Mouse (Mus musculus) liver, embryonic 12.5 days (tissue): ENCODE data around the gene Tmem132a. TPM values are rescaled to one million over a fixed set of nuclear protein-coding genes. Genes with fewer than 3 reads are reported as not detected.

Experiments
- ATAC-seq: fragments of 200-750 bp; cut with Nextera tagmentation; 2 replicates; pipeline ENCODE4 v1.8.0; 2017; ENCODE audit warnings: moderate number of reproducible peaks, mild to moderate bottlenecking, moderate library complexity
- H3K27ac ChIP-seq: fragments of 300-500 bp; sonication (generic); 2 replicates; pipeline ENCODE4 v1.5.1; 2016; ENCODE audit warnings: mild to moderate bottlenecking
- H3K27me3 ChIP-seq: fragments of 300-500 bp; sonication (generic); replicated peaks from 2 replicates; pipeline ENCODE4 v1.6.1; 2016; ENCODE audit warnings: mild to moderate bottlenecking, moderate library complexity
- H3K36me3 ChIP-seq: fragments of 300-500 bp; sonication (generic); 2 replicates; pipeline ENCODE4 v1.6.1; 2016; ENCODE audit warnings: mild to moderate bottlenecking, moderate library complexity
- H3K4me1 ChIP-seq: fragments of 300-500 bp; sonication (generic); 2 replicates; pipeline ENCODE4 v1.6.1; 2016
- H3K4me2 ChIP-seq: fragments of 300-500 bp; sonication (generic); 2 replicates; pipeline ENCODE4 v1.6.1; 2016; ENCODE audit warnings: mild to moderate bottlenecking, moderate library complexity
- H3K4me3 ChIP-seq: fragments of 300-500 bp; sonication (generic); 2 replicates; pipeline ENCODE4 v1.5.1; 2016; ENCODE audit warnings: mild to moderate bottlenecking, moderate library complexity
- H3K9ac ChIP-seq: fragments of 300-500 bp; sonication (generic); 2 replicates; pipeline ENCODE4 v1.6.1; 2016; ENCODE audit warnings: mild to moderate bottlenecking, moderate library complexity
- H3K9me3 ChIP-seq: fragments of 300-500 bp; sonication (generic); replicated peaks from 2 replicates; pipeline ENCODE4 v1.6.1; 2016; ENCODE audit warnings: mild to moderate bottlenecking, moderate library complexity
- WGBS: fragments of 180-500 bp; shearing (Covaris S2); methylation state at CpG from one replicate; pipeline ENCODE4 v1.1.7; 2016; ENCODE audit not compliant: insufficient replicate concordance; 5-methylcytosine and 5-hydroxymethylcytosine counted together
- polyA plus RNA-seq: library from polyadenylated mRNA; unstranded; fragments of >200 nt; fragmentation: Nextera tagmentation; extraction: Ambion mirVana; gene quantifications from 2 replicates; pipeline ENCODE4 v1.2.1, GENCODE M21; 2016

The Tmem132a gene
- polyA plus RNA-seq, 1 experiment from 2014 or later: 10.6 TPM

DNA sequence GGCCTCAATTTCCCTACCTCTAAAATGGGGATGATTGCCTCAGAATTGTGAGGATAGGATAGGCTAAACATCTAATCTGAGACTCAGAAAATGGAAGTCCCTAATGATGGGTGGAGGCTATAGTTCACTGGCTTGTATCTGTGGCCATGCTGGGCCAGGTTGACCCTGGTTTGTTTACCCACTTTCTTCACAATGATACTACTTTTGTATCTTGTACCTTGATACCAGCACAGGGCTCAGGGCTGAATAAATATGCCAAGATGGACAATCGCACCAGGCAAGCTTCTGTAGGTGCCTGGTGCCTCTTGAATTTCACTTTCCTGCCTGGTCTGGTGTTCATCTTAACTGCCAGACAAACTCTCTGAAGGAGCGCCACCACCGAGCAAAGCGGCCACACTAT lies 47.2 kb downstream of the Tmem132a start:
- ATAC-seq: no peak
- H3K27ac ChIP-seq: no peak overlapping the region
- H3K4me2 ChIP-seq: no peak overlapping the region
- H3K36me3 ChIP-seq: no peaks in the 10 kb centered on the region
- peaks cover 7% of the 10 kb centered on the region; the same call in 1 of the 2 replicates for H3K4me1 ChIP-seq
- no peak overlapping the region for H3K4me3 ChIP-seq
- 73% methylated on average over 4 of the region's 4 CpGs for WGBS
- no peaks in the 10 kb centered on the region for H3K27me3 ChIP-seq
- H3K9ac ChIP-seq: no peak overlapping the region
- H3K9me3 ChIP-seq: no peaks in the 10 kb centered on the region

DNA sequence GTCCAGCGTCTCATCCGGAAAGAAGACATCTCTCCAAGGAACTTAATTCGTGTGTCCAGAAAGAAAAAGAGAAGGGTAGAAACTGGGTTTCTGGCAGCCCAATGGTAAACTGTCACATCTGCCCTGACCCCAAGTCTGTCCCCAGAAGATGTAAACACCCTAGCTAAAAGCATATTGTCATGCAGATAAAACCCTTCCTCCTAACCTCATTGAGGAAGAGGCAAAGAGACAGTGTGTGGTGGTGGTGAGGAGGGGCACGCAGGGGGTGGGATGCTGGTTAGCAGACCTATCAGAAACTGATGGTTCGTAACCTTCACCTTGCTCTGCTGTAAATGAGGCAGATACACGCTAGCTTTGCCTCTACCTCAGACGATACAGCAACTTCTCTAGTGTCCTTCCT lies 48.4 kb downstream of the Tmem132a start:
- ATAC-seq: no peak
- H3K4me3 ChIP-seq: no peak overlapping the region
- no peaks in the 10 kb centered on the region for H3K9me3 ChIP-seq
- H3K27ac ChIP-seq: no peak overlapping the region
- no peak overlapping the region for H3K9ac ChIP-seq
- no peak overlapping the region for H3K4me2 ChIP-seq
- H3K36me3 ChIP-seq: no peaks in the 10 kb centered on the region
- no peaks in the 10 kb centered on the region for H3K27me3 ChIP-seq
- 58% methylated on average over 7 of the region's 7 CpGs for WGBS
- peaks cover 7% of the 10 kb centered on the region; the same call in 1 of the 2 replicates for H3K4me1 ChIP-seq

DNA sequence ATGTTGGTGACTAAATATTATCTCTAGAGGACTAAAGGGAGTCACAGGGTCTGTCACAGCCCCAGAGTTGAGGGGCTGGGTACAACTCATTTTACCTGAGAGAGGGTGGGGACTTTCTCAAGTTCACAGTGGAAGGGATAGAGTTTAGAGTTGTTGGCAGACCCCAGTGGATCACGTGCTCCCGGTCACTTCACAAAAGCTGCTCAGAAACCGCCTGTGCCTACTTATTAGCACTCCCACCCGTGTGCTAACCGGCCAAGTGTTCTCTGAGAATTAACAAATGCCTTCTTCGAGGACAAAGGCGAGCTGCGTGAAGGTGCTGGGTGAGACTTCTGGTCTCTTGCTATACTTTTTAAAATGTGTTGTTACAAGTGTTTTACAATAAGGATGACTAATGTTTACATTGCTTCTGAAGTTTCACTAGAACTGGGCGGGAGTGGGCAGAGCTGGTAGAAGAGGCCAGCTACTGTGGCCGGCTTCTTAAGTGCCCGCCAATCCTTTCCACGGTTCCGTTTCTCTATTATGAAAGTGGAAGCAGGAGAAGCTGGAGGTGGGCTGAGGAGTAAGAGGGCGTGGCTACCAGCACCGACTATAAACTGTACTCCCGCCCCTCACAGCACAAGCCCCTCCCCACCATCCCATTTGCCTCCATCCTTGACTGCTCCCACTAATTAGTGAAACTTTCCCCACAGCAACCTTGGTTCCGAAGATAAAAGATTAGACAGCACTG lies 51.4 kb downstream of the Tmem132a start:
- Histone ChIP-seq H3K4me1 (peaks cover 7% of the 10 kb centered on the region; the same call in 1 of the 2 replicates), H3K9me3 (no peaks in the 10 kb centered on the region), H3K4me3 (no peak overlapping the region), H3K27me3 (no peaks in the 10 kb centered on the region), H3K27ac (no peak overlapping the region), H3K36me3 (no peaks in the 10 kb centered on the region), H3K9ac (no peak overlapping the region), H3K4me2 (peak overlapping the region; percentile 38)
- WGBS: 35% methylated on average over 17 of the region's 17 CpGs
- no peak for ATAC-seq

DNA sequence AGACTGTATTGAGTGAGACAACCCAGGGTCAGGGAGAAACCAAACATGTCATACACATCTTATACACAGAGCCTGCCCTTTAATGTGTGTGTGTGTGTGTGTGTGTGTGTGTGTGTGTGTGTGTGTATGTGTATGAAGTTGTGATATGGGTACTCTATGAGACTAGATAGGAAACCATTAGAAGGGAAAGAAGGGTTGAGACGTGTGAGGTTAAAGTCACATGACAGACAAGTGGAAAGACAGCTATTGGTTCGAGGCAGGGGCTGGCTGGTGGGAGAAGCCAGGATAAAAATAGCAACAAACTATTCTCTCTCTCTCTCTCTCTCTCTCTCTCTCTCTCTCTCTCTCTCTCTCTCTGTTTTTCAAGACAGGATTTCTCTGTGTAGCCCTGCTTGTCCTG lies 53.3 kb downstream of the Tmem132a start:
- Histone ChIP-seq H3K9ac (no peak overlapping the region), H3K27me3 (no peaks in the 10 kb centered on the region), H3K4me3 (no peak overlapping the region), H3K36me3 (no peaks in the 10 kb centered on the region), H3K4me1 (peaks cover 7% of the 10 kb centered on the region; the same call in 1 of the 2 replicates), H3K27ac (no peak overlapping the region), H3K9me3 (no peaks in the 10 kb centered on the region), H3K4me2 (no peak overlapping the region)
- ATAC-seq: no peak
- WGBS: 42% methylated on average over 2 of the region's 2 CpGs

DNA sequence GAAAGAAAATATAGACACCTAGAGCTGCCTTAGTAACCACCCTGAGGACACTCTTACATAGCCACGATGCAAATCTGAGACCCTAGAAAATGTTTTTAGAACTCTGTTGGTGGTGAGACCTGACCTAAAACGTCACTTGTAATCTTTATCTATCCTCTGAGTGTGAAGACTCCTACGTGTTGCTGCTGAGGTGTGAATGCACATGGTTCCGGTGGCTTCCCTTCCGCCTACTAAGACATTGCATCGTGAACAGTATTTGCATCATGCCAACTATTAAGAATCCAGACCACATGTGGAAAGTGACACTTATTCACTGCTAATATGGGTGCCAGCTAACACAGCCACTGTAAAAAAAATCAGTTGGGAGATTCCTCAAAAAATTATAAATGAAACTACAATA lies 53.9 kb downstream of the Tmem132a start:
- ATAC-seq: no peak
- no peak overlapping the region for H3K4me3 ChIP-seq
- no peaks in the 10 kb centered on the region for H3K9me3 ChIP-seq
- no peaks in the 10 kb centered on the region for H3K36me3 ChIP-seq
- H3K9ac ChIP-seq: no peak overlapping the region
- H3K4me2 ChIP-seq: no peak overlapping the region
- 59% methylated on average over 6 of the region's 6 CpGs for whole genome bisulfite sequencing
- H3K4me1 ChIP-seq: peaks cover 7% of the 10 kb centered on the region; the same call in 1 of the 2 replicates
- H3K27ac ChIP-seq: no peak overlapping the region
- H3K27me3 ChIP-seq: no peaks in the 10 kb centered on the region

DNA sequence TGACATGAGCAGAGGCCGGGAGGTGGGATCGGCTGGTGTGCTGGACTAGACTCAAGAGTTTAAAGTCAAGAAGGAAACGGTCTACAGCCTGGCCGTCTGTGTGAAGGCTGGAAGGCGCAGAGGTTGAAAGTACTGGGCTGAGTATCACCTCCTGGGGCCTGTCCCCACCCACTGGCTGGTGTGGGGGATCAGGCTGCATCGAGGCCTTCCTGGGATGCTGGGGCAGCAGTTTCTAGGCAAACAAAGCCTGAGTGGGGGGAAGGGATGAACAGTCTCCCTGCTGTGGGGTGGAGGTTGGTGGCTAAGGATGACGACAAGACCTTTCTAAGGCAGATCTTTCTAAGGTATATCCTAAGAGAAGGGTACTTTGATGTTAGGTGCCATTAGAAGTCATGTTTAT lies 55.8 kb downstream of the Tmem132a start:
- Histone ChIP-seq H3K27ac (no peak overlapping the region), H3K4me1 (peaks cover 7% of the 10 kb centered on the region; the same call in 1 of the 2 replicates), H3K4me3 (no peak overlapping the region), H3K9ac (no peak overlapping the region), H3K27me3 (no peaks in the 10 kb centered on the region), H3K9me3 (no peaks in the 10 kb centered on the region), H3K36me3 (no peaks in the 10 kb centered on the region), H3K4me2 (no peak overlapping the region)
- no peak for ATAC-seq
- 63% methylated on average over 7 of the region's 7 CpGs for WGBS

DNA sequence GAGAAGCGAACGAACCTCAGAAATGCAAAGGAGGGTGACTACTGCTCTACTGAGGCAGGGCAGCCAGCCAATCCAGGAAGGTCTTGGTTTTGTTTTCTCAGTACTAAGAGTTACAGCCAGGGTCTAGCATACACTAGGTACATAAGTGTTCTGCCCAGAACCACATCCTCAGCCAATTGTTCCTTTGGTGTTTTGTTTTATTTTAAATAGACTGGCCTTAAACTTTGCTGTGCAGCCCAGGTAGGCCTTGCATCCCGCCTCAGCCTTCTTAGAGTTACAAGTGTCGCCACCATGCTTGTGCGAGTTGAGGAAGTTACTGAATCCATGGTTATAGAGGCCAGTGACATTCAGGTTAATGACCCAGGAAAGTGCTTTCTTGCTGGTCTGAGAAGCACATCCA lies 56.7 kb downstream of the Tmem132a start:
- no peak for ATAC-seq
- Histone ChIP-seq H3K4me1 (no peaks in the 10 kb centered on the region), H3K9me3 (no peaks in the 10 kb centered on the region), H3K4me3 (no peak overlapping the region), H3K27me3 (no peaks in the 10 kb centered on the region), H3K36me3 (no peaks in the 10 kb centered on the region), H3K9ac (no peak overlapping the region), H3K27ac (no peak overlapping the region), H3K4me2 (no peak overlapping the region)
- 69% methylated on average over 5 of the region's 5 CpGs for WGBS

DNA sequence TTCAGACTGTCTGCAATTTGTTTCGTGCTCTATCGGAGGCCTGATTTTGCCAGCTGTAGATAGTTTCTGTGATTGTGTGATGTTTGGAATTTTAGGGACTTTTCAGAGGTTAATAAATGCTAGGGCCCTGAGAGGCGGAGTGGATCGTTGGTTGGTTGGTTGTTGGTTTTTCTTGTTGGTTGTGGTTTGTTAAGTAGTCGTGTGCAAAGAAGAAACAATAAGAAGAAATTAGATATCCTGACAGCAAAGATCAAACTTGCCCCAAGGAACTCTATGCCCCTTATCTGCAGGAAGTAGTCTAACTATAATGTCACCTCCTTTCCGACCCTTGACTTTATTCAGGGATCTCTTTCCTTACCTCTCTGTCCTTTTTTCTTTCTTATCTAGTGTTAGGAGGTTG lies 58.3 kb downstream of the Tmem132a start:
- no peak overlapping the region for H3K4me3 ChIP-seq
- H3K4me2 ChIP-seq: no peak overlapping the region
- no peak overlapping the region for H3K9ac ChIP-seq
- WGBS: 47% methylated on average over 6 of the region's 6 CpGs
- H3K4me1 ChIP-seq: no peaks in the 10 kb centered on the region
- H3K27me3 ChIP-seq: no peaks in the 10 kb centered on the region
- H3K36me3 ChIP-seq: no peaks in the 10 kb centered on the region
- no peak overlapping the region for H3K27ac ChIP-seq
- no peaks in the 10 kb centered on the region for H3K9me3 ChIP-seq
- no peak for ATAC-seq

DNA sequence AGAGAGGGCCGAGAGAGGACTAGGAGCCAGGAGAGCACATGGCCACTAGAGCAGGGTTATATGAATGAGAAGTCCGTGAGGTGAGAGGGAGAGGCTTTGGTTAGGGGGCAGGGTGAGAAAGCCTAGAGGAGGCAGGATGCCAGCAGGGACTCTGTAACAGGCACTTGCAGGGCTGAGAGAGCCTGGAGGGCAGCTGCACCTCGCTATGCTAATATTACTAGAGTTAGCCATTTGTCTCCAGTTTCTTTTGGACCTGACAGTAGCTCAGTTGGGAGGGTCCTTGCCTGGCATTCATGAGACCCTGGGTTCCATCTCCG lies 59.6 kb downstream of the Tmem132a start:
- Histone ChIP-seq H3K27ac (no peak overlapping the region), H3K36me3 (no peaks in the 10 kb centered on the region), H3K9ac (no peak overlapping the region), H3K4me2 (no peak overlapping the region), H3K9me3 (no peaks in the 10 kb centered on the region), H3K4me3 (no peak overlapping the region), H3K27me3 (no peaks in the 10 kb centered on the region), H3K4me1 (no peaks in the 10 kb centered on the region)
- WGBS: 46% methylated on average over 4 of the region's 4 CpGs
- no peak for ATAC-seq

DNA sequence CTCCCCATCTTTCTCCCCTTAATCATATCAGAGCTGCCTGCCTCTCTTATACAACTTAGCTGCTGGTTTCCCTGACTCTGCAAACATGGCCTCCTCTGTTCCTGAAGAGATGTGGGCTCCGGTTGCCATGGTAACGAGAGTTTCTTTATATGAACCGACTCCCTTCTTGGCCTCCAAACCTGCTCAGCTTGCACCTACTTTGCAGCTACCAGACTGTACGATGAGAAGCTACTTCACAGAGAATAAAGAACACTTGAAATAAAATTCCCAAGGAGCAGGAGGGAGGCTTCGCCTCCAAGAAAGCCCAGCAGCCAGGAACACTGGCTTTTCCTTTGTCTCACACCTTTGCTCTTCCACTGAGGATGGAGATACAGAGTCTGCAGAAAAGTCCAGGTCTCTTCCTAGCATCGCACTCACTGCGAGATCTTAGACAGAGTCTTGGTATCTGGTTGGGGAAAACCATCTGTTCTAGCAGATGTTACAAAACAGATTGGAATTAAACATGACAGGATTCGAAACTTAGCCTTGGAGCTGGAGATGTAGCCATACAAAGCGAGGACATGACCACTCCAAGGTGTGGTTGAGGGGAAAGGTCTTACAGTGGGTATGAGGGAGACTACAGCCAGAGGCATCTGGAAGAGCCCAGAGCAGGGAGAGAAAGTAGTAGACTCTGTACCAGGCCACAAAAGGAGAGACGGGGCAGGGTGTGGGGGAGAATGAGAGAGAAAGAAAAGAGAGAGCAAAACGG lies 60.1 kb downstream of the Tmem132a start:
- no peak for ATAC-seq
- Histone ChIP-seq H3K9ac (no peak overlapping the region), H3K27ac (no peak overlapping the region), H3K36me3 (no peaks in the 10 kb centered on the region), H3K4me3 (no peak overlapping the region), H3K4me2 (no peak overlapping the region), H3K27me3 (no peaks in the 10 kb centered on the region), H3K9me3 (no peaks in the 10 kb centered on the region), H3K4me1 (no peaks in the 10 kb centered on the region)
- 63% methylated on average over 11 of the region's 11 CpGs for WGBS

DNA sequence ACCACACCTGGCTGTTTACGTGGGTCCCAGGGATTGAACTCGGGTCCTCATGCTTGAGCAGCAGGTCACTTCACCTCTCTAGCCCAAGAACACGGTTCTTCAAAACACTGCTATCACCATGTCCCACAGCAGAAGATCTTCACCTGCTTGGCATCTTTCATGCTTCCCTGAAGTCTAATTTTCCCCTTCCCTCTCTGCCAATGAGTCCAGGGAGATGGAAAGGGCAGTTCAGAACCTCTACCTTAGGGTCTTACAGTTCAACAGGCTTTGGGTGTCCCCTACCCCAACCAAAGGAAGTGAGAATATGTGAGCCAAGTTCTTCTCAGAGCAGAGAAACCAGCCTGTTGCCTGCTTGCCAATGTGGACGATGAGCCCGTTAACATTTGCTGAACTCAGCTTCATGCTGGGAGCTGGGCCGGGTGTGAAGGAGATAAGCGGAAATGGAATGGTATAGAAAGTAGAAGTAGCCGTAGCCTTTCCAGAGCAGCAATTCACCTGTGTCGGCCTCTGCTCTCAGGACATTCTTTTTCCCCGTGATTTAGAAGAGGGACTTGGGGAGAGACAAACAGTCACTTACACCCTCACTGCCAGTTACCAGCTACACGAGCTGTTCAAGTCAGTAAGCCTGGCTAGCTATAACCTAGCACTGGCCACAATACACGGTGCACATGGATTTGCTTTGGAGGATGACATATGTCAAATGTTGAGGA lies 61.1 kb downstream of the Tmem132a start:
- H3K27ac ChIP-seq: no peak overlapping the region
- H3K4me2 ChIP-seq: no peak overlapping the region
- no peaks in the 10 kb centered on the region for H3K36me3 ChIP-seq
- no peak for ATAC-seq
- no peak overlapping the region for H3K4me3 ChIP-seq
- H3K9me3 ChIP-seq: no peaks in the 10 kb centered on the region
- no peak overlapping the region for H3K9ac ChIP-seq
- H3K27me3 ChIP-seq: no peaks in the 10 kb centered on the region
- H3K4me1 ChIP-seq: no peaks in the 10 kb centered on the region
- 71% methylated on average over 12 of the region's 12 CpGs for WGBS
